Mouse (Mus musculus): ENCODE data around the gene Sipa1l1. TPM values are rescaled to one million over a fixed set of nuclear protein-coding genes. Genes with fewer than 3 reads are reported as not detected.

Sipa1l1 gene
- polyA plus RNA-seq, 1 experiment from 2014 or later, result 32.8 TPM

GRCm38 (mm10) chr12:82407531-82408255 is 238.6 kb downstream of the Sipa1l1 start:
- no peak for ATAC-seq (ENCODE audit: insufficient read depth, low FRiP score)
- no peaks in the 10 kb centered on the region for H3K36me3 ChIP-seq (ENCODE audit: control insufficient read depth, insufficient read depth, low read length)
- no peaks in the 10 kb centered on the region for H3K27me3 ChIP-seq (ENCODE audit: control insufficient read depth, insufficient read depth, low read length)
- no peak overlapping the region for H3K4me3 ChIP-seq (replicated peaks; ENCODE audit: low read length)
- H3K9ac ChIP-seq (ENCODE audit: low read length), result no peak overlapping the region
- H3K9me3 ChIP-seq (replicated peaks; ENCODE audit: control insufficient read depth, low read length), result no peaks in the 10 kb centered on the region
- H3K27ac ChIP-seq (ENCODE audit: low read length), result peak overlapping the region; percentile 22
- WGBS, result 53% methylated on average over 5 of the region's 5 CpGs
- H3K4me2 ChIP-seq (ENCODE audit: low read depth, low read length), result no peak overlapping the region
- peaks cover 14% of the 10 kb centered on the region for H3K4me1 ChIP-seq (ENCODE audit: control insufficient read depth, insufficient read depth, low read length)

GRCm38 (mm10) chr12:82408486-82408885 is 239.4 kb downstream of the Sipa1l1 start:
- no peak overlapping the region for H3K4me3 ChIP-seq (replicated peaks; ENCODE audit: low read length)
- no peaks in the 10 kb centered on the region for H3K36me3 ChIP-seq (ENCODE audit: control insufficient read depth, insufficient read depth, low read length)
- H3K9ac ChIP-seq (ENCODE audit: low read length), result no peak overlapping the region
- WGBS, result 70% methylated on average over 6 of the region's 6 CpGs
- H3K4me1 ChIP-seq (ENCODE audit: control insufficient read depth, insufficient read depth, low read length), result peaks cover 18% of the 10 kb centered on the region
- H3K4me2 ChIP-seq (ENCODE audit: low read depth, low read length), result no peak overlapping the region
- no peaks in the 10 kb centered on the region for H3K27me3 ChIP-seq (ENCODE audit: control insufficient read depth, insufficient read depth, low read length)
- peak overlapping the region; percentile 60; the same call in 1 of the 2 replicates for H3K27ac ChIP-seq (ENCODE audit: low read length)
- H3K9me3 ChIP-seq (replicated peaks; ENCODE audit: control insufficient read depth, low read length), result no peaks in the 10 kb centered on the region
- ATAC-seq (ENCODE audit: insufficient read depth, low FRiP score), result no peak

- WGBS, result 43% methylated on average over 7 of the region's 7 CpGs
- Histone ChIP-seq H3K4me1 (ENCODE audit: control insufficient read depth, insufficient read depth, low read length) (peaks cover 18% of the 10 kb centered on the region), H3K27ac (ENCODE audit: low read length) (peak overlapping the region; percentile 60), H3K27me3 (ENCODE audit: control insufficient read depth, insufficient read depth, low read length) (no peaks in the 10 kb centered on the region), H3K4me2 (ENCODE audit: low read depth, low read length) (no peak overlapping the region), H3K4me3 (replicated peaks; ENCODE audit: low read length) (no peak overlapping the region), H3K36me3 (ENCODE audit: control insufficient read depth, insufficient read depth, low read length) (no peaks in the 10 kb centered on the region), H3K9ac (ENCODE audit: low read length) (no peak overlapping the region), H3K9me3 (replicated peaks; ENCODE audit: control insufficient read depth, low read length) (no peaks in the 10 kb centered on the region)
- no peak; the same call in 1 of the 2 replicates for ATAC-seq (ENCODE audit: insufficient read depth, low FRiP score)
These were observed 240.8 kb downstream of the Sipa1l1 start for GRCm38 (mm10) chr12:82409686-82410472.

GRCm38 (mm10) chr12:82412291-82413032 is 243.3 kb downstream of the Sipa1l1 start:
- Histone ChIP-seq H3K9me3 (replicated peaks; ENCODE audit: control insufficient read depth, low read length) (no peaks in the 10 kb centered on the region), H3K4me3 (replicated peaks; ENCODE audit: low read length) (no peak overlapping the region), H3K27me3 (ENCODE audit: control insufficient read depth, insufficient read depth, low read length) (no peaks in the 10 kb centered on the region), H3K27ac (ENCODE audit: low read length) (peak overlapping the region; percentile 83), H3K4me1 (ENCODE audit: control insufficient read depth, insufficient read depth, low read length) (peaks cover 15% of the 10 kb centered on the region), H3K9ac (ENCODE audit: low read length) (no peak overlapping the region), H3K4me2 (ENCODE audit: low read depth, low read length) (no peak overlapping the region), H3K36me3 (ENCODE audit: control insufficient read depth, insufficient read depth, low read length) (peaks cover 8% of the 10 kb centered on the region)
- peak; percentile 67; the same call in 1 of the 2 replicates for ATAC-seq (ENCODE audit: insufficient read depth, low FRiP score)
- WGBS, result 28% methylated on average over 3 of the region's 3 CpGs

GRCm38 (mm10) chr12:82415690-82416364 is 246.7 kb downstream of the Sipa1l1 start:
- no peak overlapping the region for H3K9ac ChIP-seq (ENCODE audit: low read length)
- H3K4me2 ChIP-seq (ENCODE audit: low read depth, low read length), result no peak overlapping the region
- 77% methylated on average over 4 of the region's 4 CpGs for WGBS
- H3K36me3 ChIP-seq (ENCODE audit: control insufficient read depth, insufficient read depth, low read length), result peaks cover 9% of the 10 kb centered on the region
- H3K4me3 ChIP-seq (replicated peaks; ENCODE audit: low read length), result no peak overlapping the region
- peak; percentile 48 for ATAC-seq (ENCODE audit: insufficient read depth, low FRiP score)
- H3K27ac ChIP-seq (ENCODE audit: low read length), result peak overlapping the region; percentile 34; the same call in 1 of the 2 replicates
- H3K9me3 ChIP-seq (replicated peaks; ENCODE audit: control insufficient read depth, low read length), result no peaks in the 10 kb centered on the region
- no peaks in the 10 kb centered on the region for H3K27me3 ChIP-seq (ENCODE audit: control insufficient read depth, insufficient read depth, low read length)
- H3K4me1 ChIP-seq (ENCODE audit: control insufficient read depth, insufficient read depth, low read length), result peaks cover 9% of the 10 kb centered on the region

GRCm38 (mm10) chr12:82419027-82419426 is 249.9 kb downstream of the Sipa1l1 start:
- Histone ChIP-seq H3K36me3 (ENCODE audit: control insufficient read depth, insufficient read depth, low read length) (peaks cover 22% of the 10 kb centered on the region), H3K9me3 (replicated peaks; ENCODE audit: control insufficient read depth, low read length) (no peaks in the 10 kb centered on the region), H3K9ac (ENCODE audit: low read length) (no peak overlapping the region), H3K4me1 (ENCODE audit: control insufficient read depth, insufficient read depth, low read length) (no peaks in the 10 kb centered on the region), H3K4me2 (ENCODE audit: low read depth, low read length) (no peak overlapping the region), H3K27me3 (ENCODE audit: control insufficient read depth, insufficient read depth, low read length) (no peaks in the 10 kb centered on the region), H3K27ac (ENCODE audit: low read length) (no peak overlapping the region), H3K4me3 (replicated peaks; ENCODE audit: low read length) (no peak overlapping the region)
- ATAC-seq (ENCODE audit: insufficient read depth, low FRiP score), result no peak
- WGBS, result 86% methylated on average over 8 of the region's 8 CpGs

- H3K9me3 ChIP-seq (replicated peaks; ENCODE audit: control insufficient read depth, low read length), result no peaks in the 10 kb centered on the region
- no peak overlapping the region for H3K4me3 ChIP-seq (replicated peaks; ENCODE audit: low read length)
- WGBS, result 96% methylated on average over 15 of the region's 15 CpGs
- H3K27ac ChIP-seq (ENCODE audit: low read length), result no peak overlapping the region
- H3K4me2 ChIP-seq (ENCODE audit: low read depth, low read length), result no peak overlapping the region
- H3K36me3 ChIP-seq (ENCODE audit: control insufficient read depth, insufficient read depth, low read length), result peaks cover 17% of the 10 kb centered on the region
- H3K4me1 ChIP-seq (ENCODE audit: control insufficient read depth, insufficient read depth, low read length), result no peaks in the 10 kb centered on the region
- ATAC-seq (ENCODE audit: insufficient read depth, low FRiP score), result no peak
- H3K27me3 ChIP-seq (ENCODE audit: control insufficient read depth, insufficient read depth, low read length), result no peaks in the 10 kb centered on the region
- H3K9ac ChIP-seq (ENCODE audit: low read length), result no peak overlapping the region
These were observed 255.7 kb downstream of the Sipa1l1 start for GRCm38 (mm10) chr12:82424783-82425182.

GRCm38 (mm10) chr12:82425853-82426252 is 256.7 kb downstream of the Sipa1l1 start:
- Histone ChIP-seq H3K9ac (ENCODE audit: low read length) (no peak overlapping the region), H3K4me2 (ENCODE audit: low read depth, low read length) (no peak overlapping the region), H3K4me3 (replicated peaks; ENCODE audit: low read length) (no peak overlapping the region), H3K27me3 (ENCODE audit: control insufficient read depth, insufficient read depth, low read length) (no peaks in the 10 kb centered on the region), H3K4me1 (ENCODE audit: control insufficient read depth, insufficient read depth, low read length) (no peaks in the 10 kb centered on the region), H3K9me3 (replicated peaks; ENCODE audit: control insufficient read depth, low read length) (no peaks in the 10 kb centered on the region), H3K36me3 (ENCODE audit: control insufficient read depth, insufficient read depth, low read length) (peaks cover 17% of the 10 kb centered on the region), H3K27ac (ENCODE audit: low read length) (no peak overlapping the region)
- ATAC-seq (ENCODE audit: insufficient read depth, low FRiP score), result no peak
- WGBS, result 90% methylated on average over 11 of the region's 11 CpGs

Data from stomach, embryonic 16.5 days (tissue).